Mouse (Mus musculus): Measurements from ENCODE around the gene Macrod1.

Gene Macrod1

DNA sequence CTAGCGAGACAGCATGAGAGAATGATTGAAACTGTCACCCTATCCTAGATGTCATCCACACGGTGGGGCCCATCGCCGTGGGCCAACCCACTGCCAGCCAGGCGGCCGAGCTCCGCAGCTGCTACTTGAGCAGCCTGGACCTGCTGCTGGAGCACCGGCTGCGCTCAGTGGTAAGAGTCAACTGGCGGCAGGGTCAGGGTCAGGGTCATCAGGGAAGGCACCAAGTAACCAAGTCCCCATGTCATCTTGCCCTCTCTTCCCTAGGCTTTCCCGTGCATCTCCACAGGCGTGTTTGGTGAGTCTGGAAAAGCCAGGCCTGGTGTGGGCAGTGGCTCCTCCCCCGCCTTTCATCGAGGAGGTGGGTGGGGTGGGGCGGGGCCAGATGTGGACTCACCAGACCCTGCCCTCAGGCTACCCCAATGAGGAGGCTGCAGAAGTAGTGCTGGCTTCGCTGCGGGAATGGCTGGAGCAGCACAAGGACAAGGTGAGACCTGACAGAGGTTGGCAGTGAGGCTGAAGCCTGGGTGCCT, 140.2 kb downstream of the Macrod1 start:
- no peak for DNase-seq (ENCODE audit: low spot score in 2 of 2)

- DNase-seq (ENCODE audit: low spot score in 2 of 2), result no peak
These were observed 140.8 kb downstream of the Macrod1 start for GRCm38 (mm10) chr19:7197445-7197844.

GRCm38 (mm10) chr19:7199089-7199488, 142.5 kb downstream of the Macrod1 start:
- DNase-seq (ENCODE audit: low spot score in 2 of 2), result no peak

DNA sequence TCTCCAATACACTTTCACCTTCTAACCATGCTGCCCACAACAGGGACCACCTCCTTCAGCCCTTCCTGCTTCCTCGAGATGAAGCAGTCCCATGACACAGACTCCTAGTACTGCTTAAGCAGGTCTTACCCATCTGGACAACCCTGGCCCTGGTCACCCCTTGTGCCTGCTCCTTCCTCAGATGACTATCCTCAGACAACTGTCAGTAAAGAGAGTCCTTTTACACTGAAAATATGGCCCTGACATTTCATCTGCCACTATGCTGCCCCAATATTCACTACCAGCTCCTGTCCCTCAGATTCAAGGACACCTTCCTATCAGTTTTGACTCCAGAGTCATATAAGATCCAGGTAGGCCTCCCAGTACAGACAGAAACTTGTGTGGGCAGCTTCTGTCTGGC, 143.8 kb downstream of the Macrod1 start:
- no peak for DNase-seq (ENCODE audit: low spot score in 2 of 2)

DNA sequence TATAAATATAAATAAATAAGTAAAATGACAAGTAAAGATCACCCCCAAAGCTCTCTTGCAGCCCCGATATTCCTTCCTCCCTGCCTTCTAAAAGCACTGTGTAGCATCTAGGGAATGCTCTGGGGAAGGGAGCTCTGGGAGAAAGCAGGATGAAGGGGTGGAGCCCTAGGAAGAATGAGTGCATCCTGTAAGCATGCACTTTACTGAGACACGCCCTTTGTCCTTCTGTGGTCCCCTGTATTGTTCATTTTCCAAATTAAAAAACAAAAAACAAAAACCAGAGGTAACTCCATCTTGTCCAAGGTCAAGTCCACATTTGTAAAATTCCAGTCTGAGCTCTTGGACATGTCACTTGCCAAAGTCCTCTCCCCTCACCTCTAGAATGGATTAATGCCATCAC, 148.3 kb downstream of the Macrod1 start:
- DNase-seq (ENCODE audit: low spot score in 2 of 2), result no peak

- no peak for DNase-seq (ENCODE audit: low spot score in 2 of 2)
These were observed 148.7 kb downstream of the Macrod1 start for GRCm38 (mm10) chr19:7205326-7205725.

GRCm38 (mm10) chr19:7205753-7206736, 149.4 kb downstream of the Macrod1 start, which contains the start of gene Otub1:
TSS of gene Otub1 (minus strand) at chr19:7206316.
- DNase-seq (ENCODE audit: low spot score in 2 of 2), result peak; percentile 85 to 91

- DNase-seq (ENCODE audit: low spot score in 2 of 2), result no peak
These were observed 153.5 kb downstream of the Macrod1 start for GRCm38 (mm10) chr19:7209907-7210646.

DNA sequence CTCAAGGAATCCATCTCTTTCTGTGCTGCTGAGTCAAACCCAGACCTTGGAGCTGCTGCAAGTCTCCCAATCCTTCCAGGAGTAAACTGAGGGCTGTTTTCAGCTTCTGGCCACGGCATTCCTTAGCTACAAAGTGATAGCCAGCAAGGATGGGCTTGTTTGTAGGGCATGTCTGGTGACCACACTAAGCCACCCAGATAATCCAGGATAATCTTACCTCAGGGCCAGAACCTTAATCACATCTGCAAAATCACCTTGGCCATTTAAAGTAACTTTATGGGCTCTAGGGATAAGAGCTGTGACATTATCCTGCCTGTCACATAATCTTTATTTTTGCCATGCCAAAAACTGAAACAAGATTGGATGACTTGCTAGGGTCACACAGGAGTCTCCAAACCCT, 155.6 kb downstream of the Macrod1 start:
- DNase-seq (ENCODE audit: low spot score in 2 of 2), result no peak

DNA sequence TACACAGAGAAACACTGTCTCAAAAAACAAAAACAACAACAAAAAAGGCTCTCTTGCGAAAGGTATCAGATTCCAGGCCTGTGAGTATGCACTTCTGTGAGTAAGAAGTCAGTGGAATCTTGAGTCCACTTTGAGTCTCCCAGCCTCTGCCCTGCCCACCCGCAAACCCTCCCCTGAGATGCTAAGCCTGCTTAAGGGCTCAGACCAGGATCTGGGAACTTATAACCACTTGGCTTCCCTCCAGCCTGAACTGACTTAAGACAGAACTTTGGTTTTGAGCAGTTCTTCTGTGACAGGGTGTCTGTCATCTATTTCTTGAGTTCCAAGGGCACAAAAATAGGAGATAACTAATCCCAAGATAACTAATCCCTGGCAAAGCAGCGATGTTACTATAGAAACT, 156.4 kb downstream of the Macrod1 start:
- DNase-seq (ENCODE audit: low spot score in 2 of 2), result no peak

GRCm38 (mm10) chr19:7214484-7214883, 157.9 kb downstream of the Macrod1 start:
- no peak for DNase-seq (ENCODE audit: low spot score in 2 of 2)

DNA sequence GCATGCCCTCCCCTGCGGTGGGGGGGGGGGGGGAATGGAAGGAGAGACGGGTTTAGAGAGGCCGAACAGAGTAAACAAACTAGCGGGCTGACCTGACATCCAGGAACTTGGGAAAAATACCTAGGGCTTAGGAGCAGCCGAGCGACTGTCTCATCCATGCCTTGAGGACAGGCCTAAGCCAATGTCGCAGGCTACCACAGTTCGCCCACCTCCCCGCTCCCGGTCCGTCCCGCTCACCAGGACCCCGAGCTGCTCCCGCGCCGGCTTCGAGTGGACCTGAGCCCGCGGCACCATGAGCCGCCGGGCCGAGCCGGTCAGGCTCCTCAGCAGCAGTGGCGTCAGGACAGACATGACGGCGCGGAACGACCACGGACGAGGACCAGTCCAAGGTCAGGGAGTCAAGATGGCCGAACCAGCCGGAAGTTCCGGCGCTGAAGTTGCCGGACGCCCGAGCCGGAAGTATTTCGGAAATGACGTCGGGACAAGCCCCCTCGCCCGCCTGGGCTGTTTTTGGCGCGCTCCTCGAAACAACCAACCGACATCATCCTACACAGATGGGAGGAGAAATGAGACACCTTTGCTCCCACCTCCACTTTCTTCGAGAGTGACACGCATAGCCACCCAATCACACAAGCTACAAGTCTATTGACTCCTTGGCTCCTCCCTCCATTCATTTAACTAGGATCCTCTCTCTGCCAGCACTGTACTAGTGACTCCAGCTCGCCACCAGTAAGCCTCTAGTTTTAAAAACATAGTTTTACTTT, 160.7 kb downstream of the Macrod1 start, which contains the start of gene Cox8a:
Cox8a (minus strand) TSS at position 455 of the 764 bp plus-strand sequence.
- DNase-seq (ENCODE audit: low spot score in 2 of 2), result peak; percentile 86 to 89

DNA sequence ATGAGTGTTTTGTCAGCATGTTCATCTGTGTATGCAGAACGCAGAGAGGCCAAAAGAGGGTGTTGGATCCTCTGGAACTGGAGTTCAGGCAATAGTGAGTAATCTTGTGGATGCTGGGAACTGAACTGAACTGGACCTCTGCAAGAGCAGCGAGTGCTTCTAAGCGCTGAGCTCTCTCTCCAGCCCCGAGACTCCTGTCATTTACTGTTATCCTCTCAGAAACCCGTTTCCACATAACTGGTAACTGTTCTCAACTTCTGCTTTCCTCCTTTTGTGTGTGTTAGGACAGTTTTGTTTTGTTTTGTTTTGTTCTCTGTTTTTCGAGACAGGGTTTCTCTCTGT, 161.3 kb downstream of the Macrod1 start:
- no peak for DNase-seq (ENCODE audit: low spot score in 2 of 2)

- no peak for DNase-seq (ENCODE audit: low spot score in 2 of 2)
These were observed 162.1 kb downstream of the Macrod1 start for GRCm38 (mm10) chr19:7218753-7219152.

DNA sequence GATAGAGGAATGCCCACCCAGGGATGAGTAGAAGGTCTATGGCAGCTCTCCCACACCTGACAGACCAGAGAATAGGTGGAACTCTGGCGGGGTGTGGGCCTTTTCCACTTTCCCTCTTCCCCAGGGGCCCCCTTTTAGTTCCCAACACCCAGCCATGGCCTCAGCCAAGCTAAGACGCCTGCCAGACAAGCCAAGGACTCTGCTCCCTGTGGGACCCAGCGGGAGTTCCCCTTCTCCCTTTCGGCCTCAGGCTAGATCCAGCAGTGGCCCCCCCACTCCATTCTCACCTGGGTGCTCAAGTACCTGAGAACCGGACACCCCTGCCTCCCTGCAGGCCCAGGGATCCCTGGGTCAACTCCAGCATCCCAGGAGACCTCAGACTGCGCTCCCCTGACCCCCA, 165.6 kb downstream of the Macrod1 start:
- DNase-seq (ENCODE audit: low spot score in 2 of 2), result no peak

GRCm38 (mm10) chr19:7223488-7223887, 166.9 kb downstream of the Macrod1 start:
- no peak for DNase-seq (ENCODE audit: low spot score in 2 of 2)

GRCm38 (mm10) chr19:7224253-7224652, 167.6 kb downstream of the Macrod1 start:
- no peak for DNase-seq (ENCODE audit: low spot score in 2 of 2)

DNA sequence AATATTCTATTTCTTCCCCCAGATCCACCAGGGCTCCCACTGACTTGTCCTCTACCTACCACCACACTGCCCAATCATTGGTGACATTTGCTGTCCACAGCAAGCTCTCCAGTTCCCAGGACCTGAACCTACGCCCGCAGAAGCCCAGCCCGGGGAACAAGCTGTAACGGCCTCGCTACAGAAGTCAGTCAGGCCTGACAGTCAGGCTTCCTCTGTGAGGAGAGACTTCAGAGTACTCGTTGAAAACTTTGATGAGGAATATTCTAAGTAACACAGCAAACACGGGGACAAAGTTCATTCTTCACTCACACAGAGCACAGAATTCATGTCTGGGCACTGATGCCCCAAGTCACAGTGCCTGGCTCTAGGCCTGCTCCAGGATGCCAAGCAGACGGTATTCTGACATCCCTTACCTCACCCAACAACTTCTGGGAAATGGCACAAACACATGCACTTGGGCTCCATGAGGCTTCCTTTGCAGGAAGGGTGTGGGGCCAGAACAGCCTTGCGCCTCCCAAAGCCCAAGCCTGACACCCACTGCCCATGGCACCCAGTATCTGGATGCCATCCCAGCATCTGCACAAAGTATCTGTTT, 168.6 kb downstream of the Macrod1 start:
- no peak for DNase-seq (ENCODE audit: low spot score in 2 of 2)

DNA sequence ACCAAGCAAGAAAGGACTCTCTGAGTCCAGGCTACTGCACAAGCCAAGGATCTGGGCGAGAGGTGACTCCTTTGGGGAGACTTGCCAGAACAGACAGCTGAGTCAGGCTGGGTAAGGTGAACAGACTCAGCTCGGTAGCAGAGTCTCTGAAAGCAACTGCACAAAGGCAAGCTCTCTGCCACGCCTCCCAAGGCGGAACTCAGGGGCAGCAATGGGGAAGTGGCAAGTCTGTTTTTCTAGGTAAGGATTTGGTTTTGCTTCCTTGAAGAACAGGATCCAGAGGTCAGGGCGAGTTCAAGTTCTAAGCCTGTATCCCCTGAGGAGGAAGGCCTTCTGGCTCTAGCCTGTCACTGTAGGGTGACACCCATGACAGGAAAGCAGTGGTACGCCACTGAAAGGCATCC, 169.9 kb downstream of the Macrod1 start:
- peak in 1 of 2 experiments; percentile 26 for DNase-seq (ENCODE audit: low spot score in 2 of 2)

GRCm38 (mm10) chr19:7234537-7235221, 178.1 kb downstream of the Macrod1 start:
- peak; percentile 48 to 71 for DNase-seq (ENCODE audit: low spot score in 2 of 2)

GRCm38 (mm10) chr19:7235461-7235860, 178.9 kb downstream of the Macrod1 start:
- no peak for DNase-seq (ENCODE audit: low spot score in 2 of 2)

All from spleen, postnatal 14 days (tissue).